Mouse (Mus musculus): ENCODE measurements around the gene Ikzf3. TPM values are rescaled to one million over a fixed set of nuclear protein-coding genes. Genes with fewer than 3 reads are reported as not detected.
A peak's percentile ranks its signal among the peaks of the same experiment; 100 is the strongest.

Ikzf3 gene
- polyA plus RNA-seq, 1 experiment from 2014 or later = 0.20 TPM

- ATAC-seq (peak; percentile 52), DNase-seq (ENCODE audit: low spot score) (peak; percentile 65)
- H3K27ac ChIP-seq (ENCODE audit: low read length) = no peak overlapping the region
- no peaks in the 10 kb centered on the region for H3K4me1 ChIP-seq (ENCODE audit: insufficient read depth, low read depth, low read length)
- no peaks in the 10 kb centered on the region for H3K36me3 ChIP-seq (ENCODE audit: insufficient read depth, low read length)
- H3K9me3 ChIP-seq (ENCODE audit: low read length) = no peaks in the 10 kb centered on the region
- TF ChIP-seq EP300 (IDR thresholded peaks at IDR 0.05) (no peak), CTCF (IDR thresholded peaks at IDR 0.05) (no peak)
- no peak overlapping the region for H3K4me3 ChIP-seq (ENCODE audit: low read depth, low read length)
- H3K9ac ChIP-seq (replicated peaks; ENCODE audit: low read depth) = no peak overlapping the region
- H3K27me3 ChIP-seq (replicated peaks; ENCODE audit: insufficient read depth, low read length) = no peaks in the 10 kb centered on the region
- 55% methylated on average over 7 of the region's 7 CpGs for WGBS
- H3K4me2 ChIP-seq (replicated peaks; ENCODE audit: low read depth, low read length) = no peak overlapping the region
Observed at GRCm38 (mm10) chr11:98509434-98509833, 36.4 kb downstream of the Ikzf3 start.

GRCm38 (mm10) chr11:98504926-98505325, 40.9 kb downstream of the Ikzf3 start:
- H3K4me1 ChIP-seq (ENCODE audit: insufficient read depth, low read depth, low read length) = no peaks in the 10 kb centered on the region
- H3K9me3 ChIP-seq (ENCODE audit: low read length) = no peaks in the 10 kb centered on the region
- H3K27ac ChIP-seq (ENCODE audit: low read length) = no peak overlapping the region
- no peak for TF ChIP-seq CTCF (IDR thresholded peaks at IDR 0.05)
- no peak for TF ChIP-seq EP300 (IDR thresholded peaks at IDR 0.05)
- no peak for ATAC-seq
- no peak overlapping the region for H3K4me2 ChIP-seq (replicated peaks; ENCODE audit: low read depth, low read length)
- H3K27me3 ChIP-seq (replicated peaks; ENCODE audit: insufficient read depth, low read length) = no peaks in the 10 kb centered on the region
- H3K4me3 ChIP-seq (ENCODE audit: low read depth, low read length) = no peak overlapping the region
- no peak for DNase-seq (ENCODE audit: low spot score)
- 58% methylated on average over 3 of the region's 3 CpGs for WGBS
- no peak overlapping the region for H3K9ac ChIP-seq (replicated peaks; ENCODE audit: low read depth)
- H3K36me3 ChIP-seq (ENCODE audit: insufficient read depth, low read length) = no peaks in the 10 kb centered on the region

- no peak overlapping the region for H3K4me3 ChIP-seq (ENCODE audit: low read depth, low read length)
- H3K27me3 ChIP-seq (replicated peaks; ENCODE audit: insufficient read depth, low read length) = no peaks in the 10 kb centered on the region
- ATAC-seq (no peak), DNase-seq (ENCODE audit: low spot score) (peak; percentile 8)
- no peak overlapping the region for H3K9ac ChIP-seq (replicated peaks; ENCODE audit: low read depth)
- H3K9me3 ChIP-seq (ENCODE audit: low read length) = no peaks in the 10 kb centered on the region
- H3K4me2 ChIP-seq (replicated peaks; ENCODE audit: low read depth, low read length) = no peak overlapping the region
- H3K36me3 ChIP-seq (ENCODE audit: insufficient read depth, low read length) = no peaks in the 10 kb centered on the region
- no peaks in the 10 kb centered on the region for H3K4me1 ChIP-seq (ENCODE audit: insufficient read depth, low read depth, low read length)
- 43% methylated on average over 22 of the region's 22 CpGs for WGBS
- TF ChIP-seq EP300 (IDR thresholded peaks at IDR 0.05) (no peak), CTCF (IDR thresholded peaks at IDR 0.05) (no peak)
- H3K27ac ChIP-seq (ENCODE audit: low read length) = no peak overlapping the region
Observed at GRCm38 (mm10) chr11:98497388-98498288, 48.2 kb downstream of the Ikzf3 start.

DNA sequence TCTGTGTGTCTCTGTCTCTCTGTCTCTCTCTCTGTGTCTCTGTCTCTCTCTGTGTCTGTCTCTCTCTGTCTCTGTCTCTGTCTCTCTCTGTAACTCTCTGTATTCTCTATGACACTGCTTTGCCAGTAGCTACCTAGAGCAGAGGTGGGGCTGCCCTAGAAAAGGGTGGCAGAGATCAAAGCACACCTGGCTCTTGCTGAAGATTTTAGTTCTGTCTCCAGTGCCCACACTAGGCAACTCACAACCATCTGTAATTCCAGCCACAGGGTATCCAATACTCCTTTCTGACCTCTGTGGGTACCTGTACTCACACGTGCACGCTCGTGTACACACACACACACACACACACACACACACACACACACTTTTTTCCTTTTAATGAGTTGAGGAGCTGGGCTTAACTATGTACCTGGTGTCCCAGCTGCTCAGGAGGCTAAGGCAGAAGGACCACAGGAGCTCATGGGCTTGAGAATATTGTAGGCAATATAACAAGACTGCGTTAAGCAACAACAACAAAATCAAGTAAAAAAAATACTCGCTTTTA, 50.6 kb downstream of the Ikzf3 start:
- no peaks in the 10 kb centered on the region for H3K9me3 ChIP-seq (ENCODE audit: low read length)
- H3K9ac ChIP-seq (replicated peaks; ENCODE audit: low read depth) = no peak overlapping the region
- H3K27me3 ChIP-seq (replicated peaks; ENCODE audit: insufficient read depth, low read length) = no peaks in the 10 kb centered on the region
- no peak overlapping the region for H3K4me2 ChIP-seq (replicated peaks; ENCODE audit: low read depth, low read length)
- no peaks in the 10 kb centered on the region for H3K4me1 ChIP-seq (ENCODE audit: insufficient read depth, low read depth, low read length)
- no peaks in the 10 kb centered on the region for H3K36me3 ChIP-seq (ENCODE audit: insufficient read depth, low read length)
- WGBS = 82% methylated on average over 5 of the region's 5 CpGs
- no peak overlapping the region for H3K4me3 ChIP-seq (ENCODE audit: low read depth, low read length)
- no peak overlapping the region for H3K27ac ChIP-seq (ENCODE audit: low read length)
- DNase-seq (ENCODE audit: low spot score) = no peak
- no peak for ATAC-seq
- no peak for TF ChIP-seq CTCF (IDR thresholded peaks at IDR 0.05)
- no peak for TF ChIP-seq EP300 (IDR thresholded peaks at IDR 0.05)

GRCm38 (mm10) chr11:98493394-98493793, 52.4 kb downstream of the Ikzf3 start:
- no peaks in the 10 kb centered on the region for H3K27me3 ChIP-seq (replicated peaks; ENCODE audit: insufficient read depth, low read length)

DNA sequence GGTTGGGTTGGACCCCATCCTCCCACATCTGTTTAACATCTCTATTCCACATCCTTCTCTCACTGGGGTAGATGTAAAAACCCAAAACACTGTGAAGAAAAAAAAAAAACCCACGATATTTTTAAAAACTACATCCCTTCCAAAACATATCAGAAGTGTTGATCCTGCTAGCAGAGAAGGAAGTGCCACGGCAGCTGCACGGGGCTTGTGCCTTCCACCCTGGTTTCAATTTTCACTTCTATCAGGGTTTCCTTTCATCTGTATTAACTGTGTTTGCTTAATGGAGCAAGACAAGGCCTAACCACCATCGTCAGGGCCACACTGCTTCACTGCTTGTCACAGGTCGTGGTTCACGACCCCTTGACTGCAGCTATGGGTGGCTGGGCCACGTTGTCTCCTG, 52.9 kb downstream of the Ikzf3 start:
- no peak for TF ChIP-seq CTCF (IDR thresholded peaks at IDR 0.05)
- no peak for TF ChIP-seq EP300 (IDR thresholded peaks at IDR 0.05)
- Histone ChIP-seq H3K9ac (replicated peaks; ENCODE audit: low read depth) (no peak overlapping the region), H3K9me3 (ENCODE audit: low read length) (no peaks in the 10 kb centered on the region), H3K27ac (ENCODE audit: low read length) (no peak overlapping the region), H3K4me3 (ENCODE audit: low read depth, low read length) (no peak overlapping the region), H3K36me3 (ENCODE audit: insufficient read depth, low read length) (no peaks in the 10 kb centered on the region), H3K4me2 (replicated peaks; ENCODE audit: low read depth, low read length) (no peak overlapping the region), H3K4me1 (ENCODE audit: insufficient read depth, low read depth, low read length) (no peaks in the 10 kb centered on the region), H3K27me3 (replicated peaks; ENCODE audit: insufficient read depth, low read length) (no peaks in the 10 kb centered on the region)
- WGBS = 17% methylated on average over 7 of the region's 7 CpGs
- DNase-seq (ENCODE audit: low spot score) (no peak), ATAC-seq (no peak)

More at GRCm38 (mm10) chr11:98493394-98493793, 52.4 kb downstream of the Ikzf3 start:
- ATAC-seq (no peak), DNase-seq (ENCODE audit: low spot score) (peak; percentile 24)
- Histone ChIP-seq H3K9ac (replicated peaks; ENCODE audit: low read depth) (no peak overlapping the region), H3K4me2 (replicated peaks; ENCODE audit: low read depth, low read length) (no peak overlapping the region), H3K36me3 (ENCODE audit: insufficient read depth, low read length) (no peaks in the 10 kb centered on the region), H3K9me3 (ENCODE audit: low read length) (no peaks in the 10 kb centered on the region), H3K4me3 (ENCODE audit: low read depth, low read length) (no peak overlapping the region), H3K27ac (ENCODE audit: low read length) (no peak overlapping the region), H3K4me1 (ENCODE audit: insufficient read depth, low read depth, low read length) (no peaks in the 10 kb centered on the region)
- no peak for TF ChIP-seq EP300 (IDR thresholded peaks at IDR 0.05)
- no peak for TF ChIP-seq CTCF (IDR thresholded peaks at IDR 0.05)
- WGBS = 49% methylated on average over 9 of the region's 9 CpGs

All from lung, postnatal 0 days (tissue).